ENCODE assay signal across 14 mouse cellular contexts in genomic region chr3:121956789-121957188, GRCm38 (mm10). TPM values are rescaled to one million over a fixed set of nuclear protein-coding genes. Genes with fewer than 3 reads are reported as not detected.
DNase-seq lines count a peak whose midpoint lies in the region; ATAC-seq and TF ChIP-seq lines count a peak whose summit lies in the region.
"Had no signal": no experiment of that assay in that cellular context is flagged by ENCODE, and none has a peak within 500 bp of the region (broad histone marks: within the 10 kb centered on the region; RNA-seq: fewer than 3 reads in every experiment).

No protein-coding gene starts in this region.

- H3K4me3 ChIP-seq in kidney, adult 2 months (ENCODE audit: insufficient read depth, low read depth, low read length) = no peak overlapping the region
- H3K4me3 ChIP-seq in ES-E14 (ENCODE audit: insufficient read depth in 1 of 2, low read depth in 1 of 2, low read length in 2 of 2, poor library complexity in 1 of 2, severe bottlenecking in 1 of 2) = no peak overlapping the region
- H3K4me3 ChIP-seq: midbrain, embryonic 13.5 days; stomach, embryonic 15.5 days had no signal

- no peak for DNase-seq in kidney, adult 2 months
- no peak for DNase-seq in kidney, postnatal 14 days
- DNase-seq in lung, postnatal 10 days = peak; percentile 16
- no peak for DNase-seq in lung, postnatal 4 days
- peak; percentile 47 for DNase-seq in ES-E14 (ENCODE audit: low read depth, low spot score)
- no peak for DNase-seq in cerebellum, postnatal 36 days
- DNase-seq: cerebellum, adult 18-20 months; gastrocnemius, postnatal 25 days; thymus, postnatal 4 days had no signal

- H3K9ac ChIP-seq in ES-E14 (ENCODE audit: insufficient read depth, low read depth, low read length, poor library complexity, severe bottlenecking) = no peak overlapping the region
- H3K9ac ChIP-seq: midbrain, embryonic 13.5 days; stomach, embryonic 15.5 days had no signal

- no peak overlapping the region for H3K27ac ChIP-seq in kidney, adult 2 months (ENCODE audit: insufficient read depth, low read depth, low read length)
- no peak overlapping the region for H3K27ac ChIP-seq in ES-E14 (ENCODE audit: insufficient read depth, low read depth, low read length, poor library complexity, severe bottlenecking)
- H3K27ac ChIP-seq: midbrain, embryonic 13.5 days; stomach, embryonic 15.5 days had no signal

- peak; percentile 47 for TF ChIP-seq CTCF in kidney, adult 2 months (conservative IDR thresholded peaks at IDR 0.05; ENCODE audit: insufficient read depth, insufficient read length, low read depth, low read length)

- no peaks in the 10 kb centered on the region for H3K9me3 ChIP-seq in ES-E14 (ENCODE audit: control insufficient read depth, insufficient read depth, low read depth, low read length)
- H3K9me3 ChIP-seq: midbrain, embryonic 13.5 days; stomach, embryonic 15.5 days had no signal

- H3K27me3 ChIP-seq in kidney, adult 2 months (replicated peaks; ENCODE audit: control insufficient read depth, insufficient read depth, low read length) = no peaks in the 10 kb centered on the region
- H3K27me3 ChIP-seq: stomach, embryonic 15.5 days had no signal

- ATAC-seq in megakaryocyte progenitor cell, adult 5-6 weeks (replicated peaks; ENCODE audit: poor library complexity) = peak; percentile 41
- ATAC-seq: hindbrain, embryonic 16.5 days; midbrain, embryonic 13.5 days had no signal

- TF ChIP-seq POLR2A in kidney, adult 2 months (IDR thresholded peaks at IDR 0.05; ENCODE audit: low read depth, low read length) = no peak

- H3K4me1 ChIP-seq in kidney, adult 2 months (ENCODE audit: control insufficient read depth, insufficient read depth, low read length) = no peaks in the 10 kb centered on the region
- H3K4me1 ChIP-seq in ES-E14 (ENCODE audit: control insufficient read depth in 2 of 2, insufficient read depth in 2 of 2, low read length in 2 of 2, poor library complexity in 1 of 2) = no peaks in the 10 kb centered on the region; a peak in 1 of 4 replicates
- H3K4me1 ChIP-seq: stomach, embryonic 15.5 days had no signal

- 85% methylated on average over 7 of the region's 7 CpGs for WGBS in kidney, adult 2 months

- in situ Hi-C loops in ES-E14 (cut with MboI; ENCODE audit: low sequenced_read_pairs in 2 of 2, unreplicated experiment in 2 of 2) = loop anchor here (10.0 to 25.0 kb wide), 3 partner anchors 148 to 178 kb away; no protein-coding TSS in a partner anchor

- H3K36me3 ChIP-seq in kidney, adult 2 months (ENCODE audit: control insufficient read depth, insufficient read depth, low read length) = no peaks in the 10 kb centered on the region
- H3K36me3 ChIP-seq in ES-E14 (ENCODE audit: control insufficient read depth, insufficient read depth, low read length, poor library complexity, severe bottlenecking) = no peaks in the 10 kb centered on the region
- H3K36me3 ChIP-seq: G1E; midbrain, embryonic 13.5 days; stomach, embryonic 15.5 days had no signal

TF ChIP-seq in ES-E14, 5 proteins besides CTCF, POLR2A, EP300 and RAD21:
- TF ChIP-seq ZC3H11A (IDR thresholded peaks at IDR 0.05; ENCODE audit: borderline replicate concordance, low read depth, low read length) (peak; percentile 77; the same call in 1 of the 2 replicates), ZNF384 (IDR thresholded peaks at IDR 0.05; ENCODE audit: low read depth, low read length) (no peak), MAFK (IDR thresholded peaks at IDR 0.05; ENCODE audit: insufficient read depth, low read depth, low read length) (no peak), CHD2 (IDR thresholded peaks at IDR 0.05; ENCODE audit: low read depth, low read length) (no peak)

RNA-seq across cellular contexts. Expression of gene Arhgap29, which starts 4.4 kb away (rescaled TPM):
- 28.4 and 31.7 TPM in 2 replicates for polyA plus RNA-seq in kidney, adult 2 months (2012; rRNA removed)
- total RNA-seq in ES-E14 (2012; rRNA removed) = 14.6 and 25.1 TPM in 2 replicates
- 1.1 and 1.4 TPM in 2 replicates for total RNA-seq in megakaryocyte progenitor cell, adult 5-6 weeks (2015)
- 0.29 and 1.5 TPM in 2 replicates for total RNA-seq in megakaryocyte progenitor cell, adult 5-6 weeks (2017)

Comparison
In these comparisons a context has a peak if more than half of its experiments do, and no peak if none do; other contexts are left out.
1. DNase-seq: peak in lung, postnatal 10 days (single experiment) and ES-E14 (single experiment); none in kidney, adult 2 months (single experiment), kidney, postnatal 14 days (single experiment), lung, postnatal 4 days (0 of 2) and cerebellum, postnatal 36 days (0 of 2).